Mouse (Mus musculus) lung, embryonic 16.5 days (tissue): Measurements from ENCODE around the gene Naa15. TPM values are rescaled to one million over a fixed set of nuclear protein-coding genes. Genes with fewer than 3 reads are reported as not detected.
A peak's percentile ranks its signal among the peaks of the same experiment; 100 is the strongest.

Source experiments
- ATAC-seq: fragments of 200-750 bp; cut with Nextera tagmentation; 2 replicates; pipeline ENCODE4 v1.8.0; 2017; ENCODE audit warnings: low read depth, mild to moderate bottlenecking, moderate library complexity
- H3K27ac ChIP-seq: fragments of 300-500 bp; sonication (generic); 2 replicates; pipeline ENCODE4 v1.5.1; 2014; ENCODE audit warnings: mild to moderate bottlenecking, control low read depth, low read length
- H3K27me3 ChIP-seq: fragments of 300-500 bp; sonication (generic); 2 replicates; pipeline ENCODE4 v1.6.1; 2014; ENCODE audit warnings: low read depth, low read length, mixed read lengths; ENCODE audit not compliant: control insufficient read depth, insufficient read depth
- H3K36me3 ChIP-seq: fragments of 300-500 bp; sonication (generic); 2 replicates; pipeline ENCODE4 v1.6.1; 2014; ENCODE audit warnings: low read length; ENCODE audit not compliant: control insufficient read depth, insufficient read depth
- H3K4me1 ChIP-seq: fragments of 300-500 bp; sonication (generic); replicated peaks from 2 replicates; pipeline ENCODE4 v1.6.1; 2014; ENCODE audit warnings: low read length, mixed read lengths; ENCODE audit not compliant: control insufficient read depth, insufficient read depth
- H3K4me2 ChIP-seq: fragments of 300-500 bp; sonication (generic); 2 replicates; pipeline ENCODE4 v1.6.1; 2014; ENCODE audit warnings: low read depth, low read length, control low read depth
- H3K4me3 ChIP-seq: fragments of 300-500 bp; sonication (generic); 2 replicates; pipeline ENCODE4 v1.5.1; 2014; ENCODE audit warnings: mild to moderate bottlenecking, low read length, control low read depth
- H3K9ac ChIP-seq: fragments of 300-500 bp; sonication (generic); 2 replicates; pipeline ENCODE4 v1.6.1; 2014; ENCODE audit warnings: low read length, control low read depth
- H3K9me3 ChIP-seq: fragments of 300-500 bp; sonication (generic); 2 replicates; pipeline ENCODE4 v1.6.1; 2016; ENCODE audit warnings: low read length; ENCODE audit not compliant: control insufficient read depth
- WGBS: fragments of 180-500 bp; shearing (Covaris S2); extraction: QIAGEN DNeasy Blood & Tissue Kit; methylation state at CpG from one replicate; pipeline ENCODE4 v1.1.7; 2014; 5-methylcytosine and 5-hydroxymethylcytosine counted together
- polyA plus RNA-seq: library from polyadenylated mRNA; unstranded; fragments of >200 nt; fragmentation: Nextera tagmentation; extraction: Ambion mirVana; gene quantifications from 2 replicates; pipeline ENCODE4 v1.2.1, GENCODE M21; 2015

Gene Naa15
- polyA plus RNA-seq = 30.0 and 32.2 TPM in 2 replicates

GRCm38 (mm10) chr3:51415098-51416072 is at the start of gene Naa15:
Gene Naa15, plus strand, starts transcription at chr3:51415148.
- peak within 1 kb of the TSS; percentile 98 for H3K9ac ChIP-seq
- no peaks in the 10 kb centered on the region for H3K9me3 ChIP-seq
- peak within 1 kb of the TSS; percentile 92 for H3K4me2 ChIP-seq
- peaks cover 19% of the 10 kb centered on the region for H3K4me1 ChIP-seq
- WGBS = 3% methylated on average over 43 of the region's 43 CpGs
- H3K27ac ChIP-seq = peak within 1 kb of the TSS; percentile 91
- H3K4me3 ChIP-seq = peak within 1 kb of the TSS; percentile 99
- ATAC-seq = peak; percentile 94
- H3K27me3 ChIP-seq = no peaks in the 10 kb centered on the region
- 0 out of 2 replicates have a peak, but pooled peaks cover 2% of the 10 kb centered on the region for H3K36me3 ChIP-seq

GRCm38 (mm10) chr3:51365517-51365882 is 49.4 kb upstream of the Naa15 start:
- H3K27ac ChIP-seq = no peak overlapping the region
- WGBS = 11% methylated on average over 3 of the region's 3 CpGs
- no peaks in the 10 kb centered on the region for H3K9me3 ChIP-seq
- no peak overlapping the region; the same call in 1 of the 2 replicates for H3K9ac ChIP-seq
- no peaks in the 10 kb centered on the region for H3K36me3 ChIP-seq
- peaks cover 9% of the 10 kb centered on the region for H3K4me1 ChIP-seq
- H3K27me3 ChIP-seq = no peaks in the 10 kb centered on the region; the same call in 1 of the 2 replicates
- H3K4me3 ChIP-seq = peak overlapping the region; percentile 53; the same call in 1 of the 2 replicates
- no peak for ATAC-seq
- H3K4me2 ChIP-seq = peak overlapping the region; percentile 83

GRCm38 (mm10) chr3:51366926-51367325 is 48.0 kb upstream of the Naa15 start:
- no peaks in the 10 kb centered on the region for H3K36me3 ChIP-seq
- peaks cover 9% of the 10 kb centered on the region for H3K4me1 ChIP-seq
- ATAC-seq = no peak
- 43% methylated on average over 4 of the region's 4 CpGs for WGBS
- H3K9me3 ChIP-seq = no peaks in the 10 kb centered on the region
- H3K27ac ChIP-seq = no peak overlapping the region
- H3K4me3 ChIP-seq = no peak overlapping the region
- H3K4me2 ChIP-seq = no peak overlapping the region
- H3K9ac ChIP-seq = no peak overlapping the region
- H3K27me3 ChIP-seq = no peaks in the 10 kb centered on the region; the same call in 1 of the 2 replicates

GRCm38 (mm10) chr3:51368011-51368410 is 46.9 kb upstream of the Naa15 start:
- Histone ChIP-seq H3K4me2 (no peak overlapping the region), H3K4me1 (peaks cover 9% of the 10 kb centered on the region), H3K9ac (no peak overlapping the region), H3K27ac (no peak overlapping the region), H3K27me3 (no peaks in the 10 kb centered on the region; the same call in 1 of the 2 replicates), H3K4me3 (no peak overlapping the region), H3K36me3 (no peaks in the 10 kb centered on the region), H3K9me3 (no peaks in the 10 kb centered on the region)
- no peak for ATAC-seq
- 78% methylated on average over 4 of the region's 4 CpGs for WGBS

- Histone ChIP-seq H3K27me3 (no peaks in the 10 kb centered on the region), H3K36me3 (no peaks in the 10 kb centered on the region), H3K9me3 (no peaks in the 10 kb centered on the region), H3K4me3 (no peak overlapping the region), H3K27ac (no peak overlapping the region), H3K4me1 (no peaks in the 10 kb centered on the region), H3K4me2 (no peak overlapping the region), H3K9ac (no peak overlapping the region)
- ATAC-seq = no peak
- 60% methylated on average over 2 of the region's 2 CpGs for WGBS
Measured at GRCm38 (mm10) chr3:51371826-51372225, 43.1 kb upstream of the Naa15 start.

- Histone ChIP-seq H3K36me3 (no peaks in the 10 kb centered on the region), H3K4me2 (peak overlapping the region; percentile 33; the same call in 1 of the 2 replicates), H3K27ac (no peak overlapping the region), H3K9ac (no peak overlapping the region), H3K4me1 (no peaks in the 10 kb centered on the region), H3K4me3 (no peak overlapping the region), H3K27me3 (no peaks in the 10 kb centered on the region), H3K9me3 (no peaks in the 10 kb centered on the region)
- WGBS = 47% methylated on average over 5 of the region's 5 CpGs
- no peak for ATAC-seq
Measured at GRCm38 (mm10) chr3:51372883-51373282, 42.1 kb upstream of the Naa15 start.

- WGBS = 62% methylated on average over 5 of the region's 5 CpGs
- H3K9ac ChIP-seq = no peak overlapping the region
- no peak overlapping the region for H3K4me2 ChIP-seq
- H3K4me3 ChIP-seq = no peak overlapping the region
- no peaks in the 10 kb centered on the region for H3K36me3 ChIP-seq
- 0 out of 2 replicates have a peak, but pooled peaks cover 1% of the 10 kb centered on the region for H3K4me1 ChIP-seq
- H3K27me3 ChIP-seq = no peaks in the 10 kb centered on the region
- ATAC-seq = no peak
- no peak overlapping the region for H3K27ac ChIP-seq
- no peaks in the 10 kb centered on the region for H3K9me3 ChIP-seq
Measured at GRCm38 (mm10) chr3:51373544-51373943, 41.4 kb upstream of the Naa15 start.

GRCm38 (mm10) chr3:51375307-51376265 is 39.4 kb upstream of the Naa15 start:
- no peaks in the 10 kb centered on the region for H3K27me3 ChIP-seq
- no peaks in the 10 kb centered on the region for H3K36me3 ChIP-seq
- no peak for ATAC-seq
- no peaks in the 10 kb centered on the region for H3K9me3 ChIP-seq
- WGBS = 75% methylated on average over 19 of the region's 19 CpGs
- 0 out of 2 replicates have a peak, but pooled peaks cover 3% of the 10 kb centered on the region for H3K4me1 ChIP-seq
- H3K9ac ChIP-seq = no peak overlapping the region
- H3K4me2 ChIP-seq = no peak overlapping the region
- no peak overlapping the region for H3K27ac ChIP-seq
- H3K4me3 ChIP-seq = no peak overlapping the region
